Mouse (Mus musculus) kidney, postnatal 0 days (tissue): ENCODE data around the gene Rbks. TPM values are rescaled to one million over a fixed set of nuclear protein-coding genes. Genes with fewer than 3 reads are reported as not detected.

ENCODE experiments used
- ATAC-seq: fragments of 200-750 bp; cut with Nextera tagmentation; replicated peaks from 2 replicates; pipeline ENCODE4 v1.8.0; 2017; ENCODE audit warnings: low read depth, moderate number of reproducible peaks, moderate TSS enrichment, moderate library complexity; ENCODE audit not compliant: low FRiP score
- DNase-seq: peaks from one replicate; pipeline ENCODE4 v3.0.0-alpha.2; 2016; ENCODE audit warnings: low spot score
- H3K27ac ChIP-seq: fragments of 300-500 bp; sonication (generic); 2 replicates; pipeline ENCODE4 v1.5.1; 2014; ENCODE audit warnings: mild to moderate bottlenecking
- H3K27me3 ChIP-seq: fragments of 300-500 bp; sonication (generic); 2 replicates; pipeline ENCODE4 v1.6.1; 2014; ENCODE audit warnings: low read length, mixed read lengths; ENCODE audit not compliant: insufficient read depth
- H3K36me3 ChIP-seq: fragments of 300-500 bp; sonication (generic); 2 replicates; pipeline ENCODE4 v1.6.1; 2014; ENCODE audit warnings: low read length, mixed read lengths; ENCODE audit not compliant: insufficient read depth
- H3K4me1 ChIP-seq: fragments of 300-500 bp; sonication (generic); replicated peaks from 2 replicates; pipeline ENCODE4 v1.6.1; 2014; ENCODE audit warnings: antibody characterized with exemption, low read length, mixed read lengths; ENCODE audit not compliant: insufficient read depth
- H3K4me2 ChIP-seq: fragments of 300-500 bp; sonication (generic); 2 replicates; pipeline ENCODE4 v1.6.1; 2014; ENCODE audit warnings: mild to moderate bottlenecking, low read length, moderate library complexity, mixed read lengths
- H3K4me3 ChIP-seq: fragments of 300-500 bp; sonication (generic); replicated peaks from 2 replicates; pipeline ENCODE4 v1.5.1; 2014; ENCODE audit warnings: low read depth, low read length
- H3K9ac ChIP-seq: fragments of 300-500 bp; sonication (generic); 2 replicates; pipeline ENCODE4 v1.6.1; 2014; ENCODE audit warnings: low read depth, low read length
- H3K9me3 ChIP-seq: fragments of 300-500 bp; sonication (generic); replicated peaks from 2 replicates; pipeline ENCODE4 v1.6.1; 2016; ENCODE audit warnings: low read length, inconsistent platforms, mixed read lengths
- CTCF ChIP-seq: IDR thresholded peaks from 2 replicates; pipeline ENCODE4 v1.5.1; 2016; ENCODE audit warnings: antibody characterized with exemption, low read depth, mild to moderate bottlenecking, moderate library complexity
- WGBS: fragments of 180-500 bp; shearing (Covaris S2); extraction: QIAGEN DNeasy Blood & Tissue Kit; methylation state at CpG from one replicate; pipeline ENCODE4 v1.1.7; 2014; 5-methylcytosine and 5-hydroxymethylcytosine counted together
- polyA plus RNA-seq: library from polyadenylated mRNA; unstranded; fragments of >200 nt; fragmentation: Nextera tagmentation; extraction: Ambion mirVana; gene quantifications from 2 replicates; pipeline ENCODE4 v1.2.1, GENCODE M21; 2015

The Rbks gene
- polyA plus RNA-seq = 11.7 and 12.5 TPM in 2 replicates

- Histone ChIP-seq H3K4me2 (peak within 1 kb of the TSS; percentile 81), H3K9ac (peak within 1 kb of the TSS; percentile 86), H3K4me1 (no peaks in the 10 kb centered on the region), H3K4me3 (peak within 1 kb of the TSS; percentile 75), H3K27me3 (no peaks in the 10 kb centered on the region), H3K9me3 (no peaks in the 10 kb centered on the region), H3K36me3 (no peaks in the 10 kb centered on the region), H3K27ac (peak within 1 kb of the TSS; percentile 98)
- DNase-seq (peak; percentile 22), ATAC-seq (peak; percentile 18; the same call in 1 of the 2 replicates)
- no peak; the same call in 1 of the 2 replicates for TF ChIP-seq CTCF
- WGBS = 6% methylated on average over 18 of the region's 18 CpGs
These were observed at the start of gene Rbks for GRCm38 (mm10) chr5:31696971-31697643. TSS of gene Rbks (minus strand) at chr5:31697627.

DNA sequence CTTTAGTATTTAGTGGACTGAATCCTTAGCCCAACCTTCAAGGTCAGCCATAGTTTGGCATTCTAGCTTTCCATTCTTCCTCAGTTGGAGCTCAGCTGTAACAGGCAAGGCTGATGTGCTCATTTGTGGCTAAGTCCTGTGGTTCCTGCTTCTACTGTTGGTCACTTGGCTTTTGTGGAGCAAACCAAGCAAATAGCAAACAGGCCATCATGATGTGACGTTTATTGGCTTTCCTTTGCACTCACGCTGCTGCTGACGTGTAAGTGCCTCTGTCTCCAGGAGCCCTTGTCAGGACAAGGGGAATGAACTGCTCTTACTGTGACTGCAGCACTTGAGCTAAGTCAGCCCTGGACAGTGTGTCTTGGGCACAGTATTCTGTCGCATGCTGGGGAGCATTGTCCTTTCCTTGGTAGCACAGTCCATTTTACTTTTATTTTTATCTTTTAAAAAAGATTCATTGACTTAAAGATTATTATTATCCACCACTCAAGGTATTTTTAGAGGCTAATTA, 45.1 kb upstream of the Rbks start:
- no peak overlapping the region for H3K4me3 ChIP-seq
- no peak overlapping the region for H3K4me2 ChIP-seq
- no peak for DNase-seq
- H3K27ac ChIP-seq = no peak overlapping the region
- H3K9ac ChIP-seq = no peak overlapping the region
- no peaks in the 10 kb centered on the region for H3K4me1 ChIP-seq
- H3K27me3 ChIP-seq = no peaks in the 10 kb centered on the region
- no peak for TF ChIP-seq CTCF
- ATAC-seq = no peak
- 64% methylated on average over 4 of the region's 4 CpGs for WGBS
- H3K36me3 ChIP-seq = no peaks in the 10 kb centered on the region
- H3K9me3 ChIP-seq = no peaks in the 10 kb centered on the region

- no peaks in the 10 kb centered on the region for H3K4me1 ChIP-seq
- H3K36me3 ChIP-seq = no peaks in the 10 kb centered on the region
- no peak overlapping the region for H3K27ac ChIP-seq
- DNase-seq (no peak), ATAC-seq (no peak)
- no peak for TF ChIP-seq CTCF
- 88% methylated on average over 1 of the region's 1 CpGs for WGBS
- no peaks in the 10 kb centered on the region for H3K9me3 ChIP-seq
- no peak overlapping the region for H3K9ac ChIP-seq
- no peak overlapping the region for H3K4me2 ChIP-seq
- no peak overlapping the region for H3K4me3 ChIP-seq
- no peaks in the 10 kb centered on the region for H3K27me3 ChIP-seq
These were observed 44.5 kb upstream of the Rbks start for GRCm38 (mm10) chr5:31741931-31742330.

- H3K27ac ChIP-seq = no peak overlapping the region
- H3K4me2 ChIP-seq = no peak overlapping the region
- no peaks in the 10 kb centered on the region for H3K36me3 ChIP-seq
- no peak for TF ChIP-seq CTCF
- no peaks in the 10 kb centered on the region for H3K9me3 ChIP-seq
- H3K4me3 ChIP-seq = no peak overlapping the region
- ATAC-seq (no peak), DNase-seq (no peak)
- no peaks in the 10 kb centered on the region for H3K27me3 ChIP-seq
- no peak overlapping the region for H3K9ac ChIP-seq
- WGBS = 24% methylated on average over 3 of the region's 3 CpGs
- H3K4me1 ChIP-seq = no peaks in the 10 kb centered on the region
These were observed 35.4 kb upstream of the Rbks start for GRCm38 (mm10) chr5:31732644-31733338.

- no peak overlapping the region for H3K4me2 ChIP-seq
- no peaks in the 10 kb centered on the region for H3K4me1 ChIP-seq
- ATAC-seq = no peak
- no peak overlapping the region for H3K4me3 ChIP-seq
- no peaks in the 10 kb centered on the region for H3K36me3 ChIP-seq
- no peak overlapping the region for H3K27ac ChIP-seq
- TF ChIP-seq CTCF = no peak
- DNase-seq = peak; percentile 50
- no peak overlapping the region for H3K9ac ChIP-seq
- H3K27me3 ChIP-seq = no peaks in the 10 kb centered on the region
- no peaks in the 10 kb centered on the region for H3K9me3 ChIP-seq
- 67% methylated on average over 5 of the region's 5 CpGs for WGBS
These were observed 30.0 kb upstream of the Rbks start for GRCm38 (mm10) chr5:31727456-31727855.

GRCm38 (mm10) chr5:31725885-31726284, 28.5 kb upstream of the Rbks start:
- no peaks in the 10 kb centered on the region for H3K27me3 ChIP-seq
- no peak overlapping the region for H3K4me2 ChIP-seq
- H3K4me3 ChIP-seq = no peak overlapping the region
- no peaks in the 10 kb centered on the region for H3K9me3 ChIP-seq
- no peak overlapping the region for H3K9ac ChIP-seq
- WGBS = 93% methylated on average over 2 of the region's 2 CpGs
- no peaks in the 10 kb centered on the region for H3K4me1 ChIP-seq
- no peaks in the 10 kb centered on the region for H3K36me3 ChIP-seq
- DNase-seq (no peak), ATAC-seq (no peak)
- no peak for TF ChIP-seq CTCF
- H3K27ac ChIP-seq = no peak overlapping the region
